Mouse (Mus musculus): Measurements from ENCODE around the gene Slc25a22.

Slc25a22 gene

DNA sequence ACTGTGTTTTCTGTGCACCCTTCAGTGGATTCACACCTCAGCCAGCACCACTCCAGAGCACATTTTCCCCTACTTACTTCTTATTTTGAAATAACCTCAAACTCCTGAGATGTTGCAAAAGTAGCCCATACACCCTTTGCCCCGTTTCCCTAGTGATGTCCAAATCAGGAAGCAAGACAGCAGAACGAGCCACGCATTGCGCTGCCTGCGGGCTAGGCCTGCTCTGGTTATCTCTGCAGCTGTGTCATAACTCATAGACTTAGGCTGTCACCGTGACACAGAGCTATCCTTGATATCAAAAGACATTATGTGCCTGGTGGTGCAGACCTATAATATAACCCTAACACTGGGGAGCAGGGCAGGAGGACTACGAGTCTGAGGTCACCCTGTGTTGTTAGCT is 43.5 kb downstream of the Slc25a22 start:
- Histone ChIP-seq H3K9me3 (ENCODE audit: low read length) (no peaks in the 10 kb centered on the region), H3K4me3 (replicated peaks; ENCODE audit: low read length) (no peak overlapping the region), H3K27me3 (ENCODE audit: insufficient read depth, low read length) (no peaks in the 10 kb centered on the region), H3K36me3 (ENCODE audit: insufficient read depth, low read length) (peaks cover 42% of the 10 kb centered on the region), H3K4me1 (replicated peaks; ENCODE audit: low read depth, low read length) (peaks cover 53% of the 10 kb centered on the region)
- TF ChIP-seq CTCF (conservative IDR thresholded peaks at IDR 0.05; ENCODE audit: low read length) (no peak), NANOG (IDR thresholded peaks at IDR 0.05; ENCODE audit: borderline replicate concordance, low read length) (no peak), POU5F1 (IDR thresholded peaks at IDR 0.05; ENCODE audit: borderline replicate concordance, low read length) (no peak)

DNA sequence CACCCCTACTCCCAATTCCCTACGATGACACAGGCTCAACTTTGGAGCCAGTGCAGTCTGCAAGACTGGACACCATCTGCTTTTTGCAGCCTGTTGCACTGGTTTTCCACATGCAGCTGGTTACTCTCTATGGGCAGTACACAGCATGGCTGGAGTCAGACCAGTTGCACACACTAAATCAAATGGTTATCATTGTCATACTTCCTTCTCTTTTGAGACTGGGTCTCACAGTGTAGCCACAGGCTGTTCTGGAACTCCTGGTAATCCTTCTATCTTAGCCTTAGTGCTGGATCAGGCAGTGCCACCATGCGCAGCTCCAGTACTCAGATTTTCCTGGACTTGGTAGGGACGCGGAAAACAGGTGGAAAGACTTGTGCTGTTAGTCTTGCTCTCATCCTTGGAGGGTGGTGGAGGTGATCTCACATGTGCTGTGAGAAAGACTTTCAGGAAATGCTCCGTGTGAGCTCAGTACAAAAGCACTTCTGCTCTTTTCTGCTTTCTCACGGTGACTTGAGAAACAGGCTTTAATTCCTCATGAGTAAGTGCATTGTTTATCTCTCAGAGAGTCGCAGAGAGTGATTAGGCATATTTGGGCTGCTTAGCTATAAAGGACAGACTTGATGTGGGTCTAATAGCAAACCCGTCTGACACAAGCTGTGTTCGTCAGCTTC is 45.0 kb downstream of the Slc25a22 start:
- peaks cover 54% of the 10 kb centered on the region for H3K4me1 ChIP-seq (replicated peaks; ENCODE audit: low read depth, low read length)
- no peaks in the 10 kb centered on the region for H3K9me3 ChIP-seq (ENCODE audit: low read length)
- H3K4me3 ChIP-seq (replicated peaks; ENCODE audit: low read length): peak overlapping the region; percentile 92
- no peaks in the 10 kb centered on the region for H3K27me3 ChIP-seq (ENCODE audit: insufficient read depth, low read length)
- TF ChIP-seq POU5F1 (IDR thresholded peaks at IDR 0.05; ENCODE audit: borderline replicate concordance, low read length): no peak
- no peak for TF ChIP-seq NANOG (IDR thresholded peaks at IDR 0.05; ENCODE audit: borderline replicate concordance, low read length)
- TF ChIP-seq CTCF (conservative IDR thresholded peaks at IDR 0.05; ENCODE audit: low read length): no peak
- peaks cover 27% of the 10 kb centered on the region for H3K36me3 ChIP-seq (ENCODE audit: insufficient read depth, low read length)

DNA sequence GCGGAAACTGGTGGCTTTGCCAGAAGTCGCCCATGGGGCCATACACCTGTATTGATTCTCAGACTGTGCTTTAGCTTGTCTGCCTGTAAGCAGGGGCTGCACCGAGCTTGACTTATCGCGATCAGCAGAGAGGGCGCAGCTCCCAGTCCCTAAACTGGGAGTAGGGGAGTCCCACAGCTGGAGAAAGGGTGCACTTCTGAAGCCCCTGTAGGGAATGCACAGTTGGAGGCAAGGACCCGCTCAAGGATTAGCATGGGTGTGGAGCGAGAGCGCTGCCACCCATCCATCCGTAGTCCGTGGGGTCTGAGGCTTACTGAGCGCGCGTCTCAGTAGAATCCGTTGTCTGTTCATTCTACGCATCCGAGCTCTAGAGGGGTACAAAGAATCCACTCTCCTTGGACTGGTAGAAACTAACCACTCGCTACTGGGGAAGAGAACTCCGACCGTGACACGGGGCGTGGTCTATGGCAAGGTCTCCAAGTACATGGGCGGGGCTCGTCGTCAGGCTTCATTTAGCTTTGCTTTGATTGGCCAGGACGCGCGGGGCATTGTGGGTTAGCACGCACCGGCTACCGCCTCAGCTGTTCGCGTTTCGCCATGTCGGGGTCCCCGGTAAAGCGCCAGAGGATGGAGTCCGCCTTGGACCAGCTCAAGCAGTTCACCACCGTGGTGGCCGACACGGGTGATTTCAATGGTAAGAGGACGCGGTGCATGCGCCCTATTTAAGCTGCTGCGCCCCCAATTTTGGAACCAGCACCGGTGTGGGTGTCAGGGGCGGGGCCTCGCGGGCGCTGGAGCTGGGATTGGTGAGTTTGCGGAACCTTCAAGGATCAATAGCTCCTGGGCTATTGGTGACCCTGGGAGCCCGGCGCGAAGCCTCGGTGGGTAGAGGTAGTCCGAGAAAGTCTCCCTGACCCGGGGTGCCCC is 45.8 kb downstream of the Slc25a22 start, which contains the start of gene Taldo1:
Taldo1 (plus strand) TSS at position 575 of the 927 bp plus-strand sequence.
- H3K9me3 ChIP-seq (ENCODE audit: low read length): no peaks in the 10 kb centered on the region
- peak within 1 kb of the TSS; percentile 92 for H3K4me3 ChIP-seq (replicated peaks; ENCODE audit: low read length)
- no peaks in the 10 kb centered on the region for H3K27me3 ChIP-seq (ENCODE audit: insufficient read depth, low read length)
- peaks cover 56% of the 10 kb centered on the region for H3K4me1 ChIP-seq (replicated peaks; ENCODE audit: low read depth, low read length)
- peaks cover 20% of the 10 kb centered on the region for H3K36me3 ChIP-seq (ENCODE audit: insufficient read depth, low read length)
- TF ChIP-seq NANOG (IDR thresholded peaks at IDR 0.05; ENCODE audit: borderline replicate concordance, low read length): no peak
- TF ChIP-seq CTCF (conservative IDR thresholded peaks at IDR 0.05; ENCODE audit: low read length): no peak
- TF ChIP-seq POU5F1 (IDR thresholded peaks at IDR 0.05; ENCODE audit: borderline replicate concordance, low read length): no peak

DNA sequence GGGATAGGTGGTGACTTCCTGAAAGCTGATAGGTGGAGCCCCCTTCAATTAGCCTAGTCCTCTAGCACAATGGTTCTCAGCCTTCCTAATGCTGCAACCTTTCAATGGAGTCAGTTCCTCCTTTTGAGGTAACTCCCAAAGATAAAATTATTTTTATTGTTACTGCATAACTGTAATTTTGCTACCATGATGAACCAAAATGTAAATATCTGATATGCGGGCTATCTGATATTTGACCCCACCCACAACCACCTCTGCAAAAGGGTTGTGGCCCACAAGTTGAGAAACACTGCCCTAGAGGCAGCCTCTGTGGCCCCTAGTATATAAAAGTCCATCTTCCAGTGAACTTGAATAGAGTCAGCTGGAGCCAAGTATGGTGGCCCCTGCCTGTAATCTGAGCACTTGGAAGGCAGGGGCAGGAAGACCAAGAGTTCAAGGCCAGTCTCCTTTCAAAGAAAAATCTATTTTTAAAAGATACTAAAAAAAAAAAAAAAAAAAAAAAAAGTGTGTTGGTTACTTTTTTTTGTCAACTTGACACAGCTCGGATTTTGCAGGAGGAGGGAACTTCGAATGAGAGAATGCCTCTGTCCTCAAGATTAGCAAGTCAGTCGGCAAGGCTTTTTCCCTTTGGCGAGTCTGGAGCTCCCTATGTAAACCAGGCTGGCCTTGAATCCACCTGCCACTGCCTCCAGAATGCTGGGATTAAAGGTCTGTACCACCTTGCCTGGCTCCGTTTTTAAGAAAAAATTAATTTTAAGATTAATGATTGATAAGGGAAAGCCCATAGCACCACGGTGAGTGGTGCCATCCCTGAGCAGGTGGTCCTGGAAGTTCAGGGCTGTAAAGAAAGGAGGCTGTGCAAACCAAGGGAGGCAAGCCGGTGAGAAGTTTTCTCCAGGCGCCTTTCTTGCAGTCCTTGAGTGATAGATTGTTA is 47.1 kb downstream of the Slc25a22 start:
- Histone ChIP-seq H3K27me3 (ENCODE audit: insufficient read depth, low read length) (0 out of 2 replicates have a peak, but pooled peaks cover 4% of the 10 kb centered on the region), H3K9me3 (ENCODE audit: low read length) (no peaks in the 10 kb centered on the region), H3K4me3 (replicated peaks; ENCODE audit: low read length) (peak overlapping the region; percentile 92; the same call in 1 of the 2 replicates), H3K4me1 (replicated peaks; ENCODE audit: low read depth, low read length) (peaks cover 53% of the 10 kb centered on the region), H3K36me3 (ENCODE audit: insufficient read depth, low read length) (peaks cover 7% of the 10 kb centered on the region)
- TF ChIP-seq NANOG (IDR thresholded peaks at IDR 0.05; ENCODE audit: borderline replicate concordance, low read length) (no peak), POU5F1 (IDR thresholded peaks at IDR 0.05; ENCODE audit: borderline replicate concordance, low read length) (no peak), CTCF (conservative IDR thresholded peaks at IDR 0.05; ENCODE audit: low read length) (no peak)

DNA sequence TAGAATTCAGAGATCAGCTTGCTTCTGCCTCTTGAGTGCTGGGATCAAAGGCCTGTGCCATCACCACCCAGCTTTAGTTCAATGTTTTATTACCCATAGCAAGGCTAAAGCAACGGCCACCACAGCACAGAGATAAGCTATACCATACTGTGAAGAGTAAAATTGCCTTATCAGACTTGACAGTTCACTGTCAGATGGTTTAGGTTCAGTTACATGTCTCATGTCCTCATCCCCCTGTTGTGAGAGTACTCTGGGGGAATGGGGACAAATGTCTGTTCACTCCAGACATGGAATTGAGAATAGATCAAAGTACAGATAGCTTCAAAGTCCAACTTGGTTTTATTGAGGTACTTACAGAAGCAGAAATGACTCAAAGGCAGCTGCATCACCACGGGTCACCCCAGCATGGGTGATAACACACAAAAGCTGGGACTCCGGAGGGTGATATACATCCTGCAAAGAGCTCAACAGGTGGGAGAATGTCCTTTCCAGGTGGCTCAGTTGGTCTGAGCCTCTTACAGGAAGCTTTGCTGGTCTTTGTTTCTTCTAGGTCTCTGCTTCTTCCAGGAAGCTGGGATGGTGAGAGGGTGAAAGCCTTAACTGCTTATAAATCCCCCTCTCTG is 49.1 kb downstream of the Slc25a22 start:
- Histone ChIP-seq H3K27me3 (ENCODE audit: insufficient read depth, low read length) (peaks cover 12% of the 10 kb centered on the region; the same call in 1 of the 2 replicates), H3K9me3 (ENCODE audit: low read length) (no peaks in the 10 kb centered on the region), H3K4me3 (replicated peaks; ENCODE audit: low read length) (no peak overlapping the region), H3K4me1 (replicated peaks; ENCODE audit: low read depth, low read length) (peaks cover 49% of the 10 kb centered on the region), H3K36me3 (ENCODE audit: insufficient read depth, low read length) (no peaks in the 10 kb centered on the region)
- TF ChIP-seq NANOG (IDR thresholded peaks at IDR 0.05; ENCODE audit: borderline replicate concordance, low read length) (no peak), POU5F1 (IDR thresholded peaks at IDR 0.05; ENCODE audit: borderline replicate concordance, low read length) (no peak), CTCF (conservative IDR thresholded peaks at IDR 0.05; ENCODE audit: low read length) (no peak)

DNA sequence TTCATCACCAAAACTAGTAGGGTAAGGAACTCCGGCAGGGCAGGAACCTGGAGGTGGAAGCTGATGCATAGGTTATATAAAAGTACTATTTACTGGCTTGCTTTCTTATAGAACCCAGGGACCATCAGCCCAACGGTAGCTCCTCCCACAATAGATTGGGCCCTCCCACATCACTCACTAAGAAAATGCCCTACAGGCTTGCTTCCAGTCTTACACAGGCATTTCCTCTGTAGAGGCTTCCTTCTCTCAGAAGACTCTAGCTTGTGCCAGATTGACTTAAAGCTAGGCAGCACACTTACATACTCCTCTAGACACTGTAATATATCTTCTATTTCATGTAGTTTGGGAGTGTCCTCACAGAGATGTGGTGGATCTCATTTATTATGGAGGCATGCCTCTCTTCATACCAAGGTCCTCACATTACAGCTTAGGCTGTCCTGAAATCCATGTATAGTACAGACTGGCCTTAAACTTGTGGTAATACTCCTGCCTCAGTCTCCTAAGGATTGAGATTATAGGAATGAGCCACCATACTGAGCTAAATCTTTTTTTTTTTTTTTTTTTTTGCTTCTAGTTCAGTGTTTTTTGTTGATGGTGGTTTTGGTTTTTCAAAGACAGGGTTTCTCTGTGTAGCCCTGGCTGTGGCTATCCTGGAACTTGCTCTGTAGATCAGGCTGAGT is 49.7 kb downstream of the Slc25a22 start:
- peaks cover 44% of the 10 kb centered on the region for H3K4me1 ChIP-seq (replicated peaks; ENCODE audit: low read depth, low read length)
- no peaks in the 10 kb centered on the region for H3K36me3 ChIP-seq (ENCODE audit: insufficient read depth, low read length)
- peaks cover 12% of the 10 kb centered on the region; the same call in 1 of the 2 replicates for H3K27me3 ChIP-seq (ENCODE audit: insufficient read depth, low read length)
- TF ChIP-seq CTCF (conservative IDR thresholded peaks at IDR 0.05; ENCODE audit: low read length) (no peak), POU5F1 (IDR thresholded peaks at IDR 0.05; ENCODE audit: borderline replicate concordance, low read length) (no peak), NANOG (IDR thresholded peaks at IDR 0.05; ENCODE audit: borderline replicate concordance, low read length) (no peak)
- no peak overlapping the region for H3K4me3 ChIP-seq (replicated peaks; ENCODE audit: low read length)
- H3K9me3 ChIP-seq (ENCODE audit: low read length): no peaks in the 10 kb centered on the region

All from E14TG2a.4 (cell line).